Mouse (Mus musculus): ENCODE measurements at regions not wholly inside any gene's neighbourhood (a gene's known extent, or its start where the extent isn't known, plus 50 kb on each side); places are given as distances from the start of the nearest gene placed in this dataset.

DNA sequence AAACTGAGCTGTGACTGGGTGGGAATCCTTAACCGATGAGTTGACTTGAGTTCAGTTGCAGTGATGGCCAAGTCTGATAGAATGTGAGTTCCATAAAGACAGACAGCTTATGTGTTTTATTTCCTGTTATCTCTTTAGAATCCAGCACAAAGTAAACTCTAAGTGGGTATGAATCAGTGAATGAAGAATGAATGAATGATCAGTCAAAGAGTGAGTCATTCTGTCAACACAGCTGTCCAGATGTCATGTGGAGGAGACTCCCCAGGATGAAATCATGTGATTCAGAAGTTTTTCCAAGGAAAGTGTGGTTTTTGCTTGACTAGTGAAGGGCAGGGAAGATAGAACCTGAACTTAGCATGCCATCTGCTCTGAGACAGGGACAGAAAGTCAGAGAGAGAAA lies 732.0 kb upstream of the A1bg start:
- TF ChIP-seq CTCF (conservative IDR thresholded peaks at IDR 0.05; ENCODE audit: low read length) (no peak), POU5F1 (IDR thresholded peaks at IDR 0.05; ENCODE audit: borderline replicate concordance, low read length) (no peak), NANOG (IDR thresholded peaks at IDR 0.05; ENCODE audit: borderline replicate concordance, low read length) (no peak)
